Mouse (Mus musculus) erythroblast, embryonic 14.5 days (primary cell): ENCODE data around the gene Serpina3b.

Experiments
- GATA1 ChIP-seq: IDR thresholded peaks from 2 replicates; pipeline ENCODE4 v1.6.1; 2012; ENCODE audit warnings: low read length, inconsistent platforms, mixed read lengths
- TAL1 ChIP-seq: IDR thresholded peaks from 3 replicates; pipeline ENCODE4 v1.6.1; 2012; ENCODE audit warnings: low read length, inconsistent platforms, mixed read lengths

- TF ChIP-seq GATA1 (no peak), TAL1 (no peak)
Measured at GRCm38 (mm10) chr12:104114921-104115579, 12.7 kb upstream of the Serpina3b start.
